Mouse (Mus musculus): ENCODE measurements around the gene Kdm4b.

The Kdm4b gene

GRCm38 (mm10) chr17:56348128-56348527, 22.3 kb downstream of the Kdm4b start:
- no peak for DNase-seq (ENCODE audit: low read depth)

- DNase-seq (ENCODE audit: low read depth): no peak
Measured at GRCm38 (mm10) chr17:56348586-56348985, 22.7 kb downstream of the Kdm4b start.

- peak; percentile 88 for DNase-seq (ENCODE audit: low read depth)
Measured at GRCm38 (mm10) chr17:56350694-56351093, 24.8 kb downstream of the Kdm4b start.

- peak; percentile 88 for DNase-seq (ENCODE audit: low read depth)
Measured at GRCm38 (mm10) chr17:56356921-56357885, 31.3 kb downstream of the Kdm4b start.

GRCm38 (mm10) chr17:56359183-56359725, 33.4 kb downstream of the Kdm4b start:
- no peak for DNase-seq (ENCODE audit: low read depth)

- DNase-seq (ENCODE audit: low read depth): no peak
Measured at GRCm38 (mm10) chr17:56359864-56360263, 34.0 kb downstream of the Kdm4b start.

GRCm38 (mm10) chr17:56360451-56360850, 34.6 kb downstream of the Kdm4b start:
- DNase-seq (ENCODE audit: low read depth): no peak

- DNase-seq (ENCODE audit: low read depth): no peak
Measured at GRCm38 (mm10) chr17:56361542-56361941, 35.7 kb downstream of the Kdm4b start.

GRCm38 (mm10) chr17:56365791-56366673, 40.2 kb downstream of the Kdm4b start:
- no peak for DNase-seq (ENCODE audit: low read depth)

GRCm38 (mm10) chr17:56368291-56368790, 42.5 kb downstream of the Kdm4b start:
- DNase-seq (ENCODE audit: low read depth): no peak

GRCm38 (mm10) chr17:56370090-56370489, 44.2 kb downstream of the Kdm4b start:
- DNase-seq (ENCODE audit: low read depth): no peak

- DNase-seq (ENCODE audit: low read depth): no peak
Measured at GRCm38 (mm10) chr17:56371029-56371660, 45.3 kb downstream of the Kdm4b start.

GRCm38 (mm10) chr17:56372109-56372508, 46.2 kb downstream of the Kdm4b start:
- DNase-seq (ENCODE audit: low read depth): no peak

GRCm38 (mm10) chr17:56373136-56374034, 47.5 kb downstream of the Kdm4b start:
- no peak for DNase-seq (ENCODE audit: low read depth)

- no peak for DNase-seq (ENCODE audit: low read depth)
Measured at GRCm38 (mm10) chr17:56374851-56375250, 49.0 kb downstream of the Kdm4b start.

GRCm38 (mm10) chr17:56379281-56379834, 53.5 kb downstream of the Kdm4b start:
- DNase-seq (ENCODE audit: low read depth): no peak

- no peak for DNase-seq (ENCODE audit: low read depth)
Measured at GRCm38 (mm10) chr17:56380286-56380685, 54.4 kb downstream of the Kdm4b start.

- no peak for DNase-seq (ENCODE audit: low read depth)
Measured at GRCm38 (mm10) chr17:56381183-56381582, 55.3 kb downstream of the Kdm4b start.

- DNase-seq (ENCODE audit: low read depth): no peak
Measured at GRCm38 (mm10) chr17:56382997-56383396, 57.1 kb downstream of the Kdm4b start.

GRCm38 (mm10) chr17:56384903-56385302, 59.0 kb downstream of the Kdm4b start:
- no peak for DNase-seq (ENCODE audit: low read depth)

All from induced T-regulatory cell, adult 2 months (primary cell).